Mouse (Mus musculus): ENCODE data around the gene Mrps27.

- TF ChIP-seq CTCF (IDR thresholded peaks at IDR 0.05; ENCODE audit: control insufficient read depth, insufficient read depth, low read length) (no peak), POLR2A (IDR thresholded peaks at IDR 0.05; ENCODE audit: borderline replicate concordance, control insufficient read depth, low read depth, low read length) (no peak)
Observed at GRCm38 (mm10) chr13:99384555-99385203, 40.1 kb downstream of the Mrps27 start.

All from bone marrow, adult 2 months (tissue).